Mouse (Mus musculus) retina, embryonic 14.5 days (tissue): Measurements from ENCODE around the gene Olfr735.

Source experiments
- DNase-seq: peaks from one replicate; pipeline ENCODE4 v3.0.0-alpha.2; 2015; ENCODE audit warnings: low spot score

Gene Olfr735

GRCm38 (mm10) chr14:50348796-50349195 is at the start of gene Olfr735:
Gene Olfr735, minus strand, starts transcription at chr14:50348872.
- DNase-seq: no peak

GRCm38 (mm10) chr14:50380863-50381262 is 32.2 kb upstream of the Olfr735 start, which contains the start of gene Olfr736:
Gene Olfr736, plus strand, starts transcription at chr14:50381163.
- DNase-seq: no peak

GRCm38 (mm10) chr14:50363561-50363960 is 14.9 kb upstream of the Olfr735 start:
- DNase-seq: no peak

GRCm38 (mm10) chr14:50360480-50360879 is 11.8 kb upstream of the Olfr735 start:
- DNase-seq: no peak

GRCm38 (mm10) chr14:50357593-50357992 is 8.9 kb upstream of the Olfr735 start, which contains the start of gene Tlr11:
Gene Tlr11, plus strand, starts transcription at chr14:50357914.
- DNase-seq: no peak

GRCm38 (mm10) chr14:50356725-50357124 is 8.1 kb upstream of the Olfr735 start:
- DNase-seq: no peak

GRCm38 (mm10) chr14:50352438-50352837 is 3.8 kb upstream of the Olfr735 start:
- DNase-seq: peak; percentile 5

- no peak for DNase-seq
These were observed 22.0 kb downstream of the Olfr735 start, which contains the start of gene Olfr734 for GRCm38 (mm10) chr14:50326661-50327060. Gene Olfr734, minus strand, starts transcription at chr14:50326761.

- no peak for DNase-seq
These were observed 47.2 kb downstream of the Olfr735 start, which contains the start of gene Olfr733 for GRCm38 (mm10) chr14:50301422-50301821. Gene Olfr733, minus strand, starts transcription at chr14:50301522.
